Mouse (Mus musculus): ENCODE results near the gene Cask.
A peak's percentile ranks its signal among the peaks of the same experiment; 100 is the strongest.

DNA sequence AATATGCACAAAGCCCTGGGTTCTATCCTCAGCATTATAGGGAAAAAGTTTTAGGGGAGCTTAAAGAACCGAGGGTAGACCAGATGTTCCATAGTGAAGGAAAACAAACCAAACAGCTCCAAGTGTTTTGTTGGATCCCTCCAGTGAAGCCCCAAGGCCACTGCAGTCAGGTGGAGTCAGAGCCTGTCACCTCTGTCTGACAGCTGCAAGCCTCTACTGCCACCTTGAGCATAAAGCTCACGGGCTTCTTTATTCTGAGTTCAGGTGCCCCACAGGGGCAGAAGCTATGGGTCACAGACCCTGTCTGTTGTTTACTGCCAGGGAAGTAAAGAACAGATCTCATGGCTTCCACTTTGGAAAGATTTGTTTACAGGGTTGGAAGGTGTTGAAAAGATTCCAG lies 338.0 kb downstream of the Cask start:
- TF ChIP-seq POLR2A (IDR thresholded peaks at IDR 0.05; ENCODE audit: low read depth, low read length) (no peak), CTCF (conservative IDR thresholded peaks at IDR 0.05; ENCODE audit: insufficient read depth, insufficient read length, low read depth, low read length) (peak; percentile 46)
